Mouse (Mus musculus) hindbrain, embryonic 10.5 days (tissue): ENCODE measurements around the gene Pafah2. TPM values are rescaled to one million over a fixed set of nuclear protein-coding genes. Genes with fewer than 3 reads are reported as not detected.

ENCODE experiments used
- DNase-seq: peaks from one replicate; pipeline ENCODE4 v3.0.0-alpha.2; 2017; ENCODE audit warnings: low spot score
- H3K27ac ChIP-seq: fragments of 300-500 bp; sonication (generic); 2 replicates; pipeline ENCODE4 v1.5.1; 2016; ENCODE audit warnings: mild to moderate bottlenecking, moderate library complexity
- H3K27me3 ChIP-seq: fragments of 300-500 bp; sonication (generic); 2 replicates; pipeline ENCODE4 v1.6.1; 2016; ENCODE audit warnings: mild to moderate bottlenecking; ENCODE audit not compliant: poor library complexity, insufficient read depth, severe bottlenecking
- H3K36me3 ChIP-seq: fragments of 300-500 bp; sonication (generic); 2 replicates; pipeline ENCODE4 v1.6.1; 2016; ENCODE audit warnings: mild to moderate bottlenecking, moderate library complexity
- H3K4me1 ChIP-seq: fragments of 300-500 bp; sonication (generic); replicated peaks from 2 replicates; pipeline ENCODE4 v1.6.1; 2016; ENCODE audit warnings: mild to moderate bottlenecking
- H3K4me3 ChIP-seq: fragments of 300-500 bp; sonication (generic); 2 replicates; pipeline ENCODE4 v1.5.1; 2016; ENCODE audit warnings: mild to moderate bottlenecking, moderate library complexity
- H3K9me3 ChIP-seq: fragments of 300-500 bp; sonication (generic); 2 replicates; pipeline ENCODE4 v1.6.1; 2016; ENCODE audit warnings: mild to moderate bottlenecking, moderate library complexity
- WGBS: fragments of 180-500 bp; shearing (Covaris S2); methylation state at CpG from one replicate; pipeline ENCODE4 v1.1.7; 2016; 5-methylcytosine and 5-hydroxymethylcytosine counted together
- polyA plus RNA-seq: library from polyadenylated mRNA; unstranded; fragments of >200 nt; fragmentation: Nextera tagmentation; extraction: Ambion mirVana; gene quantifications from 2 replicates; pipeline ENCODE4 v1.2.1, GENCODE M21; 2016

The Pafah2 gene
- 7.9 and 9.5 TPM in 2 replicates for polyA plus RNA-seq

DNA sequence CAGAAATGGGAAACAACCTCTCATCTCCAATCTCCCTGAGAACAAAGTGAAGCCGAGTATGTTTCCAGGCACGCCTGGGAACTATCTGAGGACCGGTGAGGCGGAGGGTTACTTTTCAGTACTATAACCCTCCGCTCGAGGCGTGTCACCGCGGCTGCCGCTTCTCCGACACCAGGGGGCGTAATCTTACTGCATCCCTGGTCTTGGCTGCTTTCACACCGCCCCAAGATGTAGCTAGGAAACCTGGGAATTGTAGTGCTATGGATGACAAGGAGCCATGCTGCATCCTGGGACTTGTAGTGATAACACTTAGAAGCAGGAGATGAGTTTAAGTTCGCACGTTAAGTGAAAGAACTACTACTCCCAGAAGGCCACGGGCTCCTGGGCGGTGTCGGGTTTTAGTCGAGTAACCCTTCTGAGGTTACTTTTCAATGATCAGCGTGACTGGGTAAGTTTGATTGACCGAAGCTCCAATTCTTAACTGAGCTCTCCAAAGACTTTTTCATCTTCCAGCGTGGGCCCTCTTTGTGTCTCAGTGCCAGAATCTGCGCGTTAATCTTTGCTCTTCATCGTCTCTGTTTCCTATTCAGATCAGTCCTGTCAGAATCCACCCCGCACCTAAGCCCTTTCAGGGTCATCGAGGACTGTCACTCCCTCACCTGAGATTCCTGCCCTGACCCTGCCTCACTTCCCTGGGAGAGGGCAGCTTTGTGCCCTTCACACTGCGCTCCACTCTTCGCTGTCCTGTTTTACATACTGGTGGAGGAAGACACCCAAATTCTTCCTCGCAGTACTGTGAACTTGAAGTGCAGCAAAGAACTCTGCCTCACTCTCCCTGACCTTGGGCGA lies at the start of gene Pafah2:
Pafah2 (plus strand) TSS at position 344 of the 849 bp plus-strand sequence.
- peaks cover 5% of the 10 kb centered on the region; the same call in 1 of the 2 replicates for H3K9me3 ChIP-seq
- peaks cover 41% of the 10 kb centered on the region for H3K4me1 ChIP-seq
- no peaks in the 10 kb centered on the region for H3K36me3 ChIP-seq
- DNase-seq, result peak; percentile 92
- H3K27me3 ChIP-seq, result no peaks in the 10 kb centered on the region
- H3K4me3 ChIP-seq, result peak within 1 kb of the TSS; percentile 65
- H3K27ac ChIP-seq, result peak within 1 kb of the TSS; percentile 85
- under 1% methylated on average over 31 of the region's 31 CpGs for WGBS

DNA sequence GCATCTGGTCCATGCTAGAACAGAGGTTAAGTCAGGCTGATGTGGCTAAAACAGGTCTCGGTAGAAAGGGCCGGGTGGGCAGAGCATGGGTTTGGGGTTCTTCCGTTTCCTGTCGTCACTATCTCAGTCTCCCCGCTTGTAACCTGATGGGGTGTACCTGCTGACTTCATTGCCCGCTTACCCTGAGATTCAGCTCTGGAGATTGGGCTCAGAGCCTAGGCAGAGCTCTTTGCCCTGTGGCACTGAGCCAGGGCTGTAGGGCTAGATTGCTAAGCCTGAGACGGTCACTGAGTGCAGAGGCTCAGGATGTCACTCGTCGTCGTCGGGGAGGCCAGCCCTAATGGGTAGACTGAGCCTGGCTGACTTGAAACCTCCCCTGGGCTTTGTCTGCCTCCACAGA lies 48.0 kb upstream of the Pafah2 start:
- Histone ChIP-seq H3K27me3 (peaks cover 41% of the 10 kb centered on the region), H3K9me3 (no peaks in the 10 kb centered on the region; the same call in 1 of the 2 replicates), H3K27ac (no peak overlapping the region), H3K4me3 (no peak overlapping the region), H3K4me1 (peaks cover 33% of the 10 kb centered on the region), H3K36me3 (no peaks in the 10 kb centered on the region)
- no peak for DNase-seq
- 75% methylated on average over 11 of the region's 11 CpGs for WGBS

DNA sequence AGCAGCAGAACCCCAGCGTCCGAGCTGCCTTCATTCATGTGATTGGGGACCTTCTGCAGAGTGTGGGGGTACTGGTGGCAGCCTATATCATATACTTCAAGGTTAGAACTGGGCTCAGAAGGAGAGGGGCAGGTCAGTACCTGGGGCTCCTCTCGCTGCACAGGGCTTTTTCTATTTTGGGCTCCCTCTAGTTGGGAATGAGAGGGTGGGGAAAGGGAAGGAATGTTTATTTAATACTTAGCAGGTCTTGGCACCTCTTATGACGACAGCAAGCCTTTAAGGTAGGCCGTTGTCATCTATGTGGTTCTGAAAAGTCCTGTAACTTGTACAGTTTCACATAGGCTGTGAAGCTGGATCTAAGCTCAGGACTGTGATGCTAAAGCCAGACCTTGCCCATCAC lies 47.6 kb upstream of the Pafah2 start:
- DNase-seq, result no peak
- Histone ChIP-seq H3K27me3 (peaks cover 37% of the 10 kb centered on the region), H3K4me3 (no peak overlapping the region), H3K36me3 (no peaks in the 10 kb centered on the region), H3K27ac (no peak overlapping the region), H3K4me1 (peaks cover 33% of the 10 kb centered on the region), H3K9me3 (no peaks in the 10 kb centered on the region; the same call in 1 of the 2 replicates)
- WGBS, result 81% methylated on average over 5 of the region's 5 CpGs

DNA sequence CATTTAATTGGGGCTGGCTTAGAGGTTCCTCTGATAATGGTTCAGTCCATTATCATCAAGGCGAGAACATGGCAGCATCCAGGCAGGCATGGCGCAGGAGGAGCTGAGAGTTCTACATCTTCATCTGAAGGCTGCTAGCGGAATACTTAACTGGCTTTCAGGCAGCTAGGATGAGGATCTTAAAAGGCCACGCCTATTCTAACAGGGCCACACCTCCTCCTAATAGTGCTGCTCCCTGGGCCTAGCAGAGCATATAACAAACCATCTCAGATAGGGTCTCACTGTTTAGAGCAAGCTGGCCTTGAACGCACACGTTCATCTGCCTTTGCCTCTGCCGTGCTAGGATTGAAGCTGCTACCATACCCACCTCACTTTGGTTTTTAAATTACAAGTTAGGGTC lies 46.3 kb upstream of the Pafah2 start:
- H3K36me3 ChIP-seq, result no peaks in the 10 kb centered on the region
- peaks cover 24% of the 10 kb centered on the region for H3K27me3 ChIP-seq
- WGBS, result 92% methylated on average over 7 of the region's 7 CpGs
- H3K9me3 ChIP-seq, result no peaks in the 10 kb centered on the region
- H3K27ac ChIP-seq, result no peak overlapping the region
- no peak for DNase-seq
- H3K4me1 ChIP-seq, result peaks cover 30% of the 10 kb centered on the region
- no peak overlapping the region for H3K4me3 ChIP-seq

DNA sequence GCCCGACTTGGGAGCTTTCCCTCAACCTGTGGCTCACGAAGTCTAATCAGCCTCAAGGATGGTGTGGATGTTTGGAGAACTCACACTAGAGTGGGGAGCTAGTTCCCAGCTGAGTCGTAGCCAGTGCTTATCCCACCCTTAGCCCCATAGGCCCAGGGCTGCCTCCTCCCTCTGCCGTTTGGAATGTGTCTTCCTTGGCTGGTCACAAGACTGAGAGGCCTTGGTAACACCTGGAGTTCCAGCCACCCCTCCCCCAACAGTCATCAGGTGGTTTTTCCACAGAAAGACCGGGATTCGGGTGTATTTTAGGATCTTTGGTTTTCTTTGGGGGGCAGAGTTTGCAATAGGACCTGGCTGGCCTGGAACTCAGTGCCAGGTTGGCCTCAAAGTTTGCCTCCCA lies 45.5 kb upstream of the Pafah2 start:
- H3K4me3 ChIP-seq, result no peak overlapping the region
- H3K4me1 ChIP-seq, result peaks cover 32% of the 10 kb centered on the region
- H3K9me3 ChIP-seq, result no peaks in the 10 kb centered on the region
- peaks cover 21% of the 10 kb centered on the region for H3K27me3 ChIP-seq
- no peak for DNase-seq
- no peaks in the 10 kb centered on the region for H3K36me3 ChIP-seq
- WGBS, result 86% methylated on average over 6 of the region's 6 CpGs
- H3K27ac ChIP-seq, result no peak overlapping the region

DNA sequence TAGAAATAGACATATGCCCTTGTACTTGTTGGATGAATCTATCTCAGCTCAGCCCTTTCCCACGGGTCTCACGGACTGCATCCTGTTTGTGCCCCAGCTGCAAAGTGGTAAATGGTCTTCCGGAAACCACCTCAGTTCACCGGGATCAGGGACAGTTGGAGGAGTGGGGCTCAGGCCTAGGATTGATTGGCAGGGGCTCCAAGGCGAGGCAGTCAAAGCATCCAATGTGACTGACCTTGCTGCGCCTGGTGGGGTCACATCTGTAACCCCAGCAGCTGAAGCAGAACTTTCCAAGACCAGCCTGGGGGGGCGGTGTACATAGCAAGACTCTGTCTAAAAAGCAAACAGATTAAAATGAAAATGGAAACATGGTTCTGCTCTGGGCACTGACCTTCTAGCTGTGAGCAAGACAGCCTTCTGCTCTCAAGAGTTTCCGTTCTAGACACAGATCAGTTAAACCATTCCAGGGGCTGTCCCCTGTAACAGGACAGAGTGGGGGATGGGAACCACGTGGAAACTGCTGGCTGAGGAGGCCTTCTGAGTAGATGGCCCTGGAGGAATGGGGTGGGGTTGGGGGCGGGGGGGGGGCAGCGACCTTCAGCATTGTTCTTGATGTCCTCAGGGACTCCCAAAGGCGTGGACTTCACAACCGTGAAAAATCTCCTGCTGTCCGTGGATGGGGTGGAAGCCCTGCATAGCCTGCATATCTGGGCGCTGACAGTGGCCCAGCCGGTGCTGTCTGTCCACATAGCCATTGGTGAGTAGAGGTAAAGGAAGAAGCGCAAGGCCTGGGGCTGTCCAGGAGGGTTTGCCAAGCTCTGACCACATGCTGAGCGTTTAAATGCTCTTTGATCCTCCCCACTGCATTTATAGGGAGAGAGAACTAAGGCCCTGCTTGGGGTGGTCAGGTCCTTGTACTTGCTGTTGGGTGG lies 44.5 kb upstream of the Pafah2 start:
- Histone ChIP-seq H3K4me3 (no peak overlapping the region), H3K27me3 (peaks cover 20% of the 10 kb centered on the region), H3K36me3 (no peaks in the 10 kb centered on the region), H3K4me1 (peaks cover 40% of the 10 kb centered on the region), H3K27ac (peak overlapping the region; percentile 76), H3K9me3 (no peaks in the 10 kb centered on the region)
- peak; percentile 42 for DNase-seq
- 36% methylated on average over 18 of the region's 18 CpGs for WGBS

DNA sequence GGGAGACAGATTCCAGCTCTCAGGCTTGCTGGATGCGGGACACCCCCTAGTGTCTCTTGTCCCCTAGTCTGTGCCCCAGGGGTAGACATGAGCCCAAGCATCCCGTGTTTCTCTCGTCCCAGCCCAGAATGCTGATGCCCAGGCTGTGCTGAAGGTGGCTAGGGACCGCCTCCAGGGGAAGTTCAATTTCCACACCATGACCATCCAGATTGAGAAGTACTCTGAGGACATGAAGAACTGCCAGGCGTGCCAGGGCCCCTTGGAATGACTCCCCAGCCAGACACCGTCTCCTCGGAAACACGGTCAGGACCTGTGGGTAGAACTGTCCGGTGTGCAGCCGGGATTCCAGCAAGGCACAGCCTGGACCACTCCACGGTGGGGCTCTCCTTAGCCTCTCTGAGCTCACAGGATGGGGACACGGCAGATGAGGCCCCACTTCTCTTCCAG lies 43.8 kb upstream of the Pafah2 start:
- DNase-seq, result no peak
- no peaks in the 10 kb centered on the region for H3K36me3 ChIP-seq
- peaks cover 45% of the 10 kb centered on the region for H3K4me1 ChIP-seq
- H3K9me3 ChIP-seq, result no peaks in the 10 kb centered on the region
- 60% methylated on average over 12 of the region's 12 CpGs for WGBS
- H3K27me3 ChIP-seq, result peaks cover 17% of the 10 kb centered on the region
- peak overlapping the region; percentile 76 for H3K27ac ChIP-seq
- H3K4me3 ChIP-seq, result no peak overlapping the region

DNA sequence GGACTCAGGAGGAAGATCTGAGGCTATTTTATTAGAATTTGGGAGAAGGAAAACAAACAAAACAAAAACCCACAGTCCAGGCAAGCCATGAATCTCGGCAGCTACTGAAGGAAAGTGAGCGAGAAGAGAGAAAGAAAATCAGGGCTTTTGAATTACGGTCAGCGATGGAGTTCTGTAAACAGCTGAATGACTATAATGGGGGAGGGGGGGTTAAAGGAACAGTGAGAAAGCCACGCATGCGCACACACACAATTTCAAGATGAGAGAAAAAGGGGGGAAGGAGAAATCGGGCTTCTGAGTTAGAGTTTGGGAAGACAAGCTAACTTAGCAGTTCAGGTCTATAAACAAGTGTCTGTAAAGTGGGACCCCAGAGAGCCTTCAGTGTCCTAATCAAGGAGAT lies 43.2 kb upstream of the Pafah2 start:
- no peak overlapping the region for H3K27ac ChIP-seq
- 82% methylated on average over 7 of the region's 7 CpGs for WGBS

DNA sequence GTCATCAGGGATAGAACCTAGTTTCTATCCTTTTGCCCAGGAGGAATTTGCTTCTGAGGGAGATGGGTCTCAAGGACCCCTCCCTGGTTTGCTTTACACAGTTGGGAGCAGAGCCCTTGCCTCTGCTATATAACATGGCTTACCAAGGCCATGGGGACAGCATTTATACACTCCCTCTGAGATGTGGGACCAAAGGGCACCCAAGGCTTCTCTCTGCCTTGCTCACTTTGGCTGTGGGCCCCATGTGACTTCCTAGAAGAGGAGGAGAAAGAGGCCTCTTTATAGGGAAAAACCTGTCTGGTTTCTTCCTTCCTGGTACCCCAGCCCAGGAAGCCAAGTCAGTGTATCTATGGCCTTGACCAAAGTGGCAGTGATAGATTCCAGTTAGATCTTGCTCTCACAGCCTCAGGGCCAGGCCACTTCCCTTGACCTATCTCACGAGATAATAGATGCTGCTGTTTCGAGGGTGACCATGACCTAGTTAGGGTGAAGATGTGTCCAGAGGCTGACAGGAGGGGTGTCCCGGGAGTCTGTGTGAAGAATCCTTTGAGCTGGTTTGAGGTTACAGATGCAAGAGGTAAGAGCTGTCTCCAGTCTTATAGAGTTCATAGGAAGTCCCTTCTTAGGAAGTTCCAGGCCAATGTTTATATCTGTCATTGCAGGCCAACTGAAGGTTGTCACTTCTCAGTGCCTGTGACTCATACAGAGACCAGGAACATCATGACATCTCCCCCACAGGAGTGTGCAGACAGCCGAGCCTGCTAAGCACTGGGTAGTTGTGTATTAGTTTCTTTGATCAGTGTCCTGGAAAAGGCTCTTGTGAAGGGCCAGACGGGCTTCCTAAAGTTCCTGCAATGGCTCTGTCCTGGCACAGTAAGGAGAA lies 42.4 kb upstream of the Pafah2 start:
- H3K4me1 ChIP-seq, result peaks cover 52% of the 10 kb centered on the region
- H3K4me3 ChIP-seq, result no peak overlapping the region
- DNase-seq, result no peak
- H3K27ac ChIP-seq, result no peak overlapping the region
- H3K27me3 ChIP-seq, result peaks cover 32% of the 10 kb centered on the region
- no peaks in the 10 kb centered on the region for H3K9me3 ChIP-seq
- H3K36me3 ChIP-seq, result no peaks in the 10 kb centered on the region
- WGBS, result 73% methylated on average over 5 of the region's 5 CpGs

More for the DNA sequence above, 43.2 kb upstream of the Pafah2 start:
- DNase-seq, result no peak
- Histone ChIP-seq H3K27me3 (peaks cover 24% of the 10 kb centered on the region), H3K9me3 (no peaks in the 10 kb centered on the region), H3K4me3 (no peak overlapping the region), H3K4me1 (peaks cover 51% of the 10 kb centered on the region), H3K36me3 (no peaks in the 10 kb centered on the region)

DNA sequence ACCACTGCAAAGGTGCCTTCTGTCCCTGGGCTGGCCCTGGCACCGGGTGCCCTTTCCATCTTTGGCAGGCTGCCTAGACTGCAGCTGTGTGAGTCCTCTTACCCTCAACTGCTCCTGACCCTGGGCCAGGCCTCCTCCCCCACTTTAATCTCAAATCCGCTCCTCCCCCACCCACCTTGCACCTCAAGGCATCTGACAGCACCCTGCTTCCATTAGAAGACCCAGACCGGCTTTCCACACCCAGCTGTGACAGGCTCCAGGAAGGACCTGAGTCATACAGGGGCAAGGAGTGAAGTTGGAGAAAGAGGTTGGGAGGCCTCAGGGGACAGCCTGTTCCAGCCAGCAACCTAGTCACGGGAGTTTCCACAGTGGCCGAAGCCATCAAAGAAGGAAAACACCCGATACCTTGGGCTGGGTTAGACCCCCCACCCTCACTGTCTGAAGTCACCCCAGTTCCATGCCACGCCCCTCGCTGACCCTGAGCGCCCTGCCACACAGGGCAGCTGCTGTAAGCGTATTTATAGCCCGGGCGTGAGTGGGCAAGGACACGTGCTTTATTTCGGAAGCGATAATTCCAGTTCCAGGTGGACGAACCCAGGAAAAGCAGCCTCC lies 40.2 kb upstream of the Pafah2 start:
- Histone ChIP-seq H3K27me3 (peaks cover 43% of the 10 kb centered on the region), H3K36me3 (no peaks in the 10 kb centered on the region), H3K4me1 (peaks cover 49% of the 10 kb centered on the region), H3K4me3 (no peak overlapping the region), H3K9me3 (no peaks in the 10 kb centered on the region), H3K27ac (no peak overlapping the region)
- 51% methylated on average over 16 of the region's 16 CpGs for WGBS
- no peak for DNase-seq

DNA sequence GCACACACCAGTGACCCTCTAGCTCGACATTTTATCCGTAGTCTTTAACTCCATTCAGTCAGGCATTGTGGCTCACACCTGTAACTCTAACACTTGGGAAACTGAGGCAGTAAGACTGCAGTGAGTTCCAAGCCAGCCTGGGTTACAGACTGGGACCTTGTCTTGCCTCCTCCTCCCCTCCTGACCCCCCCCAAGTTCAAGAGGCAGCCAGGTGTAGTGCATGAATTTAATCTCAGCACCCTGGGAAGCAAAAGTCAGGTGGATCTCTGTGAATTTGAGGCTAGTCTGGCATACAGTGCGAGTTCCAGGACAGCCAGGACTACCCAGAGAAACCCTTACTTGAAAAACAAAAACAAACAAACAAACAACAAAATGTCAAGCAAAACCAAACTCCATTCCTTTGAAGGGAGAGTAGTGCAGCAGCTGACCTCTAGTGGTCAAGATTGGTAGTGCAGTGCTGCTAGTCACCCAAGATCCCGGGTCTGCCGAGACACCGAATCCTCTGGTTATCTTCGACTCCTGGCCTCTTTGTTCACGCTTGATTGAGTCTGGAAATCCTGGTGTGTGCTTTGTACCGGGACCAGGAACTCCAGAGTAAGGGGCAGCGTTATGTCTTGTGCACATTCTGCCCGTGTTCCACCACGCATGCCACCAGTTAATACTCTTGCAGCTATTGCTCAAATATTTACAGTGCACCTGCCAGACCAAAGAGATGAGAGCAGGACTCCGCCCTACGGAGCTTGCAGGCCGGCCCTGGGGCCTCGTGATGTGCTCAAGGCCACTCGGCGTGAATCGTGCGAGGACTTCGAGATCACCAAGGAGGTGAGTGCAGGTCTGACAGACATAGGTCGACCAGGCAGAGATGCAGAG lies 39.3 kb upstream of the Pafah2 start:
- Histone ChIP-seq H3K9me3 (no peaks in the 10 kb centered on the region), H3K27ac (no peak overlapping the region), H3K27me3 (peaks cover 44% of the 10 kb centered on the region), H3K36me3 (no peaks in the 10 kb centered on the region), H3K4me3 (peak overlapping the region; percentile 26), H3K4me1 (peaks cover 44% of the 10 kb centered on the region)
- 21% methylated on average over 22 of the region's 22 CpGs for WGBS
- peak; percentile 70 for DNase-seq
